Mouse (Mus musculus) kidney, postnatal 0 days (tissue): Measurements from ENCODE around the gene 9230110F15Rik. TPM values are rescaled to one million over a fixed set of nuclear protein-coding genes. Genes with fewer than 3 reads are reported as not detected.
"Not testable (repeated sequence)": the region's sequence is repeated elsewhere in the genome, so short reads cannot be mapped to it uniquely, and the experiment has no call there.

Experiments
- ATAC-seq: fragments of 200-750 bp; cut with Nextera tagmentation; replicated peaks from 2 replicates; pipeline ENCODE4 v1.8.0; 2017; ENCODE audit warnings: low read depth, moderate number of reproducible peaks, moderate TSS enrichment, moderate library complexity; ENCODE audit not compliant: low FRiP score
- DNase-seq: peaks from one replicate; pipeline ENCODE4 v3.0.0-alpha.2; 2016; ENCODE audit warnings: low spot score
- H3K27ac ChIP-seq: fragments of 300-500 bp; sonication (generic); 2 replicates; pipeline ENCODE4 v1.5.1; 2014; ENCODE audit warnings: mild to moderate bottlenecking
- H3K27me3 ChIP-seq: fragments of 300-500 bp; sonication (generic); 2 replicates; pipeline ENCODE4 v1.6.1; 2014; ENCODE audit warnings: low read length, mixed read lengths; ENCODE audit not compliant: insufficient read depth
- H3K36me3 ChIP-seq: fragments of 300-500 bp; sonication (generic); 2 replicates; pipeline ENCODE4 v1.6.1; 2014; ENCODE audit warnings: low read length, mixed read lengths; ENCODE audit not compliant: insufficient read depth
- H3K4me1 ChIP-seq: fragments of 300-500 bp; sonication (generic); replicated peaks from 2 replicates; pipeline ENCODE4 v1.6.1; 2014; ENCODE audit warnings: antibody characterized with exemption, low read length, mixed read lengths; ENCODE audit not compliant: insufficient read depth
- H3K4me2 ChIP-seq: fragments of 300-500 bp; sonication (generic); 2 replicates; pipeline ENCODE4 v1.6.1; 2014; ENCODE audit warnings: mild to moderate bottlenecking, low read length, moderate library complexity, mixed read lengths
- H3K4me3 ChIP-seq: fragments of 300-500 bp; sonication (generic); replicated peaks from 2 replicates; pipeline ENCODE4 v1.5.1; 2014; ENCODE audit warnings: low read depth, low read length
- H3K9ac ChIP-seq: fragments of 300-500 bp; sonication (generic); 2 replicates; pipeline ENCODE4 v1.6.1; 2014; ENCODE audit warnings: low read depth, low read length
- H3K9me3 ChIP-seq: fragments of 300-500 bp; sonication (generic); replicated peaks from 2 replicates; pipeline ENCODE4 v1.6.1; 2016; ENCODE audit warnings: low read length, inconsistent platforms, mixed read lengths
- CTCF ChIP-seq: IDR thresholded peaks from 2 replicates; pipeline ENCODE4 v1.5.1; 2016; ENCODE audit warnings: antibody characterized with exemption, low read depth, mild to moderate bottlenecking, moderate library complexity
- WGBS: fragments of 180-500 bp; shearing (Covaris S2); extraction: QIAGEN DNeasy Blood & Tissue Kit; methylation state at CpG from one replicate; pipeline ENCODE4 v1.1.7; 2014; 5-methylcytosine and 5-hydroxymethylcytosine counted together
- polyA plus RNA-seq: library from polyadenylated mRNA; unstranded; fragments of >200 nt; fragmentation: Nextera tagmentation; extraction: Ambion mirVana; gene quantifications from 2 replicates; pipeline ENCODE4 v1.2.1, GENCODE M21; 2015

The 9230110F15Rik gene
- polyA plus RNA-seq: not detected in 2 replicates

DNA sequence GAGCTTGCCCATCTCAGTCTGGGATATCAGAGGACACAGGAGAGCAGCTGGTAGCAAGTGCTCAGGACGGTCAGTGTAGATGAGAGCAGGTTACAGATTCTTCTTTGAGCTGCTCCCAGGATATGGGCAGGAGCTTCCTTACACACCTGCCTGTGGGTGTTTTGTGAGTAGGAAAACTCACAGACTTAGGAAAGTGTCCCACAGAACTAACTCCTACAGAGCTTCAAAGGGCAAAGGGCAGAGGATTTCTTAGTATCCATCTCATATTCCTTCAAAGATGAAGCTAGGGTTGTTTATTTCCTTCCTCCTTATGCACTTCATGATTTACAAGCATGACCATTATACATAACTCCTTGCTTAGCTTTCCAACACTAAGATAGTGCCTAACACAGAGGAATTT lies at the start of gene 9230110F15Rik:
9230110F15Rik (minus strand) TSS at position 101 of the 400 bp plus-strand sequence.
- H3K9ac ChIP-seq: no peak within 1 kb of the TSS
- DNase-seq (no peak), ATAC-seq (no peak)
- H3K4me1 ChIP-seq: no peaks in the 10 kb centered on the region
- no peak within 1 kb of the TSS for H3K4me3 ChIP-seq
- no peaks in the 10 kb centered on the region for H3K36me3 ChIP-seq
- 86% methylated on average over 1 of the region's 1 CpGs for WGBS
- H3K9me3 ChIP-seq: no peaks in the 10 kb centered on the region
- no peak within 1 kb of the TSS for H3K27ac ChIP-seq
- H3K4me2 ChIP-seq: no peak within 1 kb of the TSS
- no peaks in the 10 kb centered on the region for H3K27me3 ChIP-seq
- TF ChIP-seq CTCF: no peak

DNA sequence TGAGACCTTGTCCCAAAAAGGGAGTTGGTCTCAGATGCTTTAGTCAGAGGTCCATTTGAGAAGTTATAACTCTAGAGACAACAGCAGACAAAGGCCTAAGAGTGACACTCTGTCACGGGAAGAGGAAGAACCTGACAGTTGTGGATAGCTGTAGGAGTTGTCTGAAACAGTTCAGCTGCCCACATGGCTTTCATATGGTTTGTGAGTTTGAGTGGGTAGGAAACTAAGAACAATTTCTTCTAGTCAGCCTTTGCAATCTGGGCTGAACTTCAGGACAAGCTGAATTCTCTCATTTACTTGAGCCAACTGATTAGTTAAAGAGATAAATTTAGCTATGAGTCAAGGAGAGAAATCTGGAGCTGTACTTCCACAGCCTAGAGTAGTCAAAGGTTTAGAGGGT lies 49.2 kb upstream of the 9230110F15Rik start:
- 72% methylated on average over 1 of the region's 1 CpGs for WGBS
- not testable (repeated sequence) for H3K9me3 ChIP-seq, ATAC-seq

DNA sequence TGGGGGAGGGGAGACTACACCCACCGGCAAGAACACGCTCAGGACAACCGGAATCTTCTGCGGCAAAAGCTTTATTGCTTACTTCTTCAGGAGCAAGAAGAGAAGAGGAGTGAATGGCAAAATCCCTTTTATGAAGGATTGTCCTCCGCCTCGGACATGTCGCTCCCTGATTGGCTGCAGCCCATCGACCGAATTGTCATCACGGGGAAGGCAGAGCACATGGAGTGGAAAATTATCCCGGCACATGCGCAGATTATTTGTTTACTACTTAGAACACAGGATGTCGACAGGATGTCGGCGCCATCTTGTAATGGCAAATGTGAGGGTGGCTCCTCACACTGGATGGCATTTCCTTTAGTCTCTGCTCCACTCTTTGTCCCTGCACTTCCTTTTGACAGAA lies 26.1 kb downstream of the 9230110F15Rik start:
- ATAC-seq, H3K9ac ChIP-seq, H3K4me3 ChIP-seq, H3K36me3 ChIP-seq, H3K27me3 ChIP-seq, H3K4me1 ChIP-seq, H3K9me3 ChIP-seq, H3K4me2 ChIP-seq, DNase-seq, H3K27ac ChIP-seq: not testable (repeated sequence)
- 94% methylated on average over 15 of the region's 15 CpGs for WGBS

More for the DNA sequence above, 49.2 kb upstream of the 9230110F15Rik start:
- H3K4me3 ChIP-seq, H3K36me3 ChIP-seq, H3K4me1 ChIP-seq, DNase-seq, H3K27me3 ChIP-seq, H3K4me2 ChIP-seq, H3K27ac ChIP-seq, H3K9ac ChIP-seq: not testable (repeated sequence)

DNA sequence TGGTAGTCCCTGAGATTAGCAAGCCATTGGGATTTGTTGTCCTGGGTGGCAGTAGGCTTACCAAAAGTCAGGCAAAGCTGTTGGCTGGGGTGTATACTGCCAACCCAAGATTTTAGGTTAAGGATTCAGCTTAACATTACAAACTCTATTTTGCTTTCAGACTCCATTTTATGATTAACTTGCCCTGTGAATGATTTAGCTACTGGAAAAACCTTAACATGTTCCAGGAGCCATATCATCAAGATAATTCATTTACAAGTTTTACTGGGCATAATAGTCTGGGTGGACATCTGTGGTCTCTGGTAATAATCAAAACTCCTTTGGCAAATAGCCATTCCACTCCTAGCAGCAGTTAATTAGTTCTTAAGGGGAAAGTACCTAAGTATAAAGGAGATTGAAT lies 45.8 kb downstream of the 9230110F15Rik start:
- no peak overlapping the region for H3K4me3 ChIP-seq
- no peaks in the 10 kb centered on the region for H3K9me3 ChIP-seq
- H3K27ac ChIP-seq: no peak overlapping the region
- TF ChIP-seq CTCF: no peak
- H3K27me3 ChIP-seq: no peaks in the 10 kb centered on the region
- H3K4me1 ChIP-seq: no peaks in the 10 kb centered on the region
- DNase-seq (no peak), ATAC-seq (no peak)
- H3K36me3 ChIP-seq: no peaks in the 10 kb centered on the region
- no peak overlapping the region for H3K4me2 ChIP-seq
- H3K9ac ChIP-seq: no peak overlapping the region

DNA sequence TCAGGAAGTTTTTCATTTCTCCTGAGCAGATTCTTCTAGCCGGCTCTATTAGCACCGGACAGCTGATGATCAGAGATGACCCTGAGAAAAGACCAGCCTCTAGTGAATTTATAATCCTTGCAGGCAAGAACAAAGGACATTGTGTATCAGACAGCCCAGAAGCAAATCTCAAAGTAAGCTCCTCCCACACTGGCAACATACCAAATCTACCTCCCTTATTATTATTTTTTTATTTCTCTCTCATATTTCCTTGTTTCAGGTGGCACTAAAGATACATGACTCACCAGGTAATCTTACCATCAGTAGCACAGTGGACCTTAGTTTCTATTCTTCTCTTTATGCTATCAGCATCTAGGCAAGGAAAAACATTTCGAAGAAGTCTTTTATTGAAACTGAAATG lies 53.9 kb downstream of the 9230110F15Rik start, which contains the start of the genes Gm27235 and D730048I06Rik:
Gm27235 (minus strand) TSS at position 101 of the 400 bp plus-strand sequence.
D730048I06Rik (minus strand) TSS at position 112 of the 400 bp plus-strand sequence.
- H3K27ac ChIP-seq: no peak within 1 kb of the TSS
- no peak for TF ChIP-seq CTCF
- DNase-seq (no peak), ATAC-seq (no peak)
- H3K9me3 ChIP-seq: no peaks in the 10 kb centered on the region
- H3K36me3 ChIP-seq: no peaks in the 10 kb centered on the region
- H3K9ac ChIP-seq: no peak within 1 kb of the TSS
- no peaks in the 10 kb centered on the region for H3K27me3 ChIP-seq
- no peaks in the 10 kb centered on the region for H3K4me1 ChIP-seq
- 90% methylated on average over 3 of the region's 3 CpGs for WGBS
- H3K4me2 ChIP-seq: no peak within 1 kb of the TSS
- H3K4me3 ChIP-seq: no peak within 1 kb of the TSS

Other genes with a start within 250 kb of the 9230110F15Rik start
- gene Pate4, start 232.2 kb downstream of the 9230110F15Rik start, polyA plus RNA-seq: not detected in 2 replicates
- gene Pate3, start 195.9 kb downstream of the 9230110F15Rik start, polyA plus RNA-seq: not detected in 2 replicates
- gene Pate1, start 156.8 kb downstream of the 9230110F15Rik start, polyA plus RNA-seq: not detected in 2 replicates
- not detected in 2 replicates for gene Gm17677, start 103.1 kb downstream of the 9230110F15Rik start, polyA plus RNA-seq
- gene Gm17727, start 66.0 kb downstream of the 9230110F15Rik start, polyA plus RNA-seq: not detected in 2 replicates
- gene Gm27235, start 54.0 kb downstream of the 9230110F15Rik start, polyA plus RNA-seq: not detected in 2 replicates
- 0.17 and 0.36 TPM in 2 replicates for gene D730048I06Rik, start 54.0 kb downstream of the 9230110F15Rik start, polyA plus RNA-seq
- gene 9230113P08Rik, start 64.3 kb upstream of the 9230110F15Rik start, polyA plus RNA-seq: not detected in 2 replicates